Mouse (Mus musculus) left cerebral cortex, adult 2 months (tissue): ENCODE measurements around the gene Exoc8. TPM values are rescaled to one million over a fixed set of nuclear protein-coding genes. Genes with fewer than 3 reads are reported as not detected.
A peak's percentile ranks its signal among the peaks of the same experiment; 100 is the strongest.

ENCODE experiments used
- DNase-seq, 2 experiments: peaks; one replicate each; pipeline ENCODE4 v3.0.0; 2021 to 2022; ENCODE audit warnings: low spot score in 2 of 2, mixed read lengths in 1 of 2; ENCODE audit errors: extremely low spot score in 1 of 2
- H3K27ac ChIP-seq: fragments of 200-600 bp; 2 replicates; pipeline ENCODE4 v1.8.1; 2022
- H3K4me3 ChIP-seq: fragments of 200-600 bp; 2 replicates; pipeline ENCODE4 v1.8.1; 2022
- CTCF ChIP-seq: fragments of 200-600 bp; IDR thresholded peaks from 2 replicates; pipeline ENCODE4 v1.8.1; 2022; ENCODE audit warnings: antibody characterized with exemption, mild to moderate bottlenecking, moderate library complexity
- intact Hi-C: fragments of 180-260 bp; cut with DNase I; formaldehyde crosslinking; loops from one replicate; pipeline ENCODE4 v1.15.1; 2025
- total RNA-seq, 2 experiments: library from RNA; stranded (reverse); gene quantifications; 2 replicates each; pipeline ENCODE4 v1.2.3; 2021

The Exoc8 gene
- total RNA-seq, 2 experiments from 2014 or later: 35.1 to 36.5 TPM

DNA sequence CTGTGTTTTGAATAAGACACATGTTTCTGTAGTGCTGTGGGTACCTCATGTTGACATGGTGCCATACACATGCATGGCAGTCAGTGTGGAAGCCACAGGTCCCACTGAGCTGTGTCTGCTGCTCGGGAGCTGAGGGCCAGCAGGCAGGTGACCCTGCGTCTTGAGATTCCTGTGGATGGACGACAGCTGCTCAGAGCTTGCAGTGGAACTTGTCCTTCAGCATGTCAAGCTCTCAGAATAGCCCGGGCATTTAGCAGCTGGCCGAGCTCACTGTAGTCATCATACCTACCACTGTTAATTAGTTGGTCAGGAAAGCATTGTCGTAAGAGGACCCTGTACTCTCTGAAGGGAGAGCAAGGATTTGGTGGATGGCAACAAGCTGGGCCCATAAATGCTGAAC lies 27.8 kb downstream of the Exoc8 start:
- Histone ChIP-seq H3K27ac (no peak overlapping the region), H3K4me3 (no peak overlapping the region)
- intact Hi-C loops: loop anchor here (10.0 kb wide), 1 partner anchor 145 kb away; the partner anchor contains the start of gene Tsnax
- no peak for TF ChIP-seq CTCF
- DNase-seq: no peak

DNA sequence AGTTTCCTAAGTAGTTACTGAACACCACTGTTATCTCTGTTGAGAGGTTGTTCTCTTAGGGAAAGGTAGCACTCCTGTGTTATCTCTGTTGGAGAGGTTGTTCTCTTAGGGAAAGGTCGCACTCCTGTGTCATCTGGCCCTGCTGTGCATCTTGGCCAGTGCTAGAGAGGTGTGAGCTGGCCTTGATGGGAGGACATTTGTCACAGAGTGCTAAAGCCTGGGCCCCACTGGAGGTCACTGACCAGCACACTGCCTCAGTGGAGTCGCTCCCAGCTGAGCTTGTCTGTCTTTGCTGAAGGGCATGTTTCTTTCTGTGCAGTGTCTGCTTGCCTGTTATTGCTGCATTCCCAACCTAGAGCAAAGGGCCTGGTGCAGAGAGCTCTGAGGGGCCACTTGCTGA lies 30.4 kb downstream of the Exoc8 start:
- H3K4me3 ChIP-seq: no peak overlapping the region
- TF ChIP-seq CTCF: no peak
- H3K27ac ChIP-seq: no peak overlapping the region
- DNase-seq: no peak
- intact Hi-C loops: loop anchor here (10.0 kb wide), 1 partner anchor 148 kb away; the partner anchor contains the start of gene Tsnax

DNA sequence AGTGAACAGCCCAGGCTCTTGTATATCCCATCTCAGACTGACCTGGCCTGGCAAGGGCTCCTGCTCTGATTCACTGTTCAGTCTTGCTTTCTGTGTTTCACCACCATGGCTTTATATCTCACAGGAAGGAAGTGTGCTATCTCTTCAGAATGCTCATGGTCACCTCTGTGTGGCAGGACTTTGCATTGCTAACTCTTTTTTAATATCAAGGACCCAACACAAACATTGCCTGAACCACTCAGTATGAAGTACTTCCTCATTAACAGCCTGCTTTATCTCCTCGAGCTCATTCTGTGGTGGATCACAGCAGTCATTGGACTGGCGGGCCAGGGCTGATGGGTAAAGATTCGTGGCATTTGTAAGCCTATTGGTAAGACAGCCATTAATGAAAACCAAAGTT lies 30.8 kb downstream of the Exoc8 start:
- no peak for TF ChIP-seq CTCF
- no peak overlapping the region for H3K27ac ChIP-seq
- intact Hi-C loops: loop anchor here (10.0 kb wide), 1 partner anchor 148 kb away; the partner anchor contains the start of gene Tsnax
- DNase-seq: no peak
- H3K4me3 ChIP-seq: no peak overlapping the region

DNA sequence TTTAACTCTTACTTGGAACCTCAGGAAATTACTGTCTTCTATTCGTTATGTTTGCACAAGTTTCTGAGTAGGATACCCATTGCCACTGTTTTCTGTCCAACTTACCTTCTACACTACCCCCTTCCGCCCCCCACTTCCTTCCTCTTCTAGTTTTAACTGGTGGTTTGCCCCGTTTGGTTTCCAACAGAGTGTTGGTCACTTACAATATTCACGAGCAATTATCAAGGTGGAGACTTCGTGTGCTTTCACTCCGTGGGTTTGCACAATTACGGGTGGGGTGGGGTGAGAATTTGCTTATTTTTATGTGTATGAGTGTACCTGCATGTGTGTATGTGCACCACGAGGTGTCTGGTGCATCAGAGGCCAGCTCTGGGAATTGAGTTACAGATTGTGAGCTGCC lies 33.8 kb downstream of the Exoc8 start:
- Histone ChIP-seq H3K27ac (peak overlapping the region; percentile 97; the same call in 1 of the 2 replicates), H3K4me3 (peak overlapping the region; percentile 90)
- intact Hi-C loops: loop anchor here (1.0 to 10.0 kb wide), 2 partner anchors 34 to 151 kb away; partner anchors contain the start of genes Exoc8, Sprtn and Tsnax
- no peak for TF ChIP-seq CTCF
- no peak for DNase-seq

DNA sequence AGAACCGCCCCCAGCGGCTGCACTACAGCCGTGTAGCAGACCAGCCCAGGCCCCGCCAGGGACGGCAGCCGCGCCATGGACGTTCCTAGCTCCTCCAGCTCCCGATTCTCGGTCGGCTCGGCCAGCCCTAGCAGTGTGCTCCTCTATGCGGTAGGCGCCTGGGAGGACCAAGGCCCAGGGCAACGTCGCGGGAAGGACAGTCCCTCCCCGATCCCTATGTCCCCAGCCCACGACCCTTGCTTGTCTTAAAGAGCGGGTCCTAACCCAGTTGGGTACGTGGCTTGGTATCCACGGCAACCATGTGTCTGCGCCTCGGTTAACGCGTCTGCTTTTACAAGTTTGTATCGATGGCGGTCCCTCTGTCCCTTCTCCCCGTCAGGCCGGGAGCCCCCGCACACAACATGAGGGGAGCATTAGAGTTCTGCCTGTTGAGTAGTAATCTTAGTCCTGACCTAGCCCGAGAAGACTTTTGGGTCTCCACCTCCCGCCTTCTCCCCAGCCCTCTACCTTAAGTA lies 34.3 kb downstream of the Exoc8 start:
- DNase-seq: no peak
- H3K4me3 ChIP-seq: peak overlapping the region; percentile 90
- no peak for TF ChIP-seq CTCF
- intact Hi-C loops: loop anchor here (1.0 to 10.0 kb wide), 2 partner anchors 34 to 152 kb away; partner anchors contain the start of genes Exoc8, Sprtn and Tsnax
- peak overlapping the region; percentile 97 for H3K27ac ChIP-seq

DNA sequence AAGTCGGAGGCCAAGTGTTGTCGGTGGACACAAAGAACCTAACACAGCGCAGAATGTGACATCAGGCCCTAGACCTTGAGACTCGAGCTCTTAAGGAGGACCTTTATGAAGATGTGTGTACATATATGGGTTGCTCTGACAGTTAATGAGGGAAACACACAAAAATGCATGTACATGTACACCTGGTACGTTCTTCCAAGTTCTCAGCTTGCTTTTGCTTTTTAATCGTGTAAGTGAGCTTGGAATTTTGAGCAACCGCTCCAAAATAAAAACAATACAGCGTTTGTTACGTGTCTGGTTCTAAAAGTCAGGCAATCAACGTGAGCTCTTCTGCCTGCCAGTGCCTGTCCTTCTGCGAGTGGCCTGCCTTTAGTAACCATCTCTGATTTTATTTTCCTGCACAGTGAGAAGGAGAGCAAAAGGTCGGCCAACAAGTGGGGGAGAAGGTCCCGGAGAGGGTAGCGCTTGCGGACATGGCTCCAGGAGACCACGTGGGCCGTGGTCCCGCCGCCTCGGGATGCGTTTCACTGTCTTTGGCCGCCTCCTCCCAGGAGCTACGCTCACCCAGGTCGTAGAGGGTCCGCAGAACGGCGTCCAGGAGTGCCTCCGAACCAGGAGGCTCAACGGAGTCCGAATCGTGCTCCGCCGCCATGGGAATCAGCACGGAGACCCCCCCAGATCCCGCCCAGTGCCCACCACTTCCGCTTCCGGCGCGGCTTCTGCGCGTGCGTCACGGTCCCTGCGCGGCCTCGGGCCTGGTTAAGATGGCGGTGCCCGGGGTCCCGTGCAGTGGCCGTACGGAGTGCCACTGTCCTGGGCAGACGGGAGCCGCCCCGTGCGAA lies 35.0 kb downstream of the Exoc8 start, which contains the start of the genes Gnpat and 2810004N23Rik:
TSS of gene Gnpat (plus strand) at position 713 of the 842 bp plus-strand sequence.
TSS of gene 2810004N23Rik (minus strand) at position 800 of the 842 bp plus-strand sequence.
- intact Hi-C loops: loop anchor here (1.0 to 10.0 kb wide), 2 partner anchors 35 to 152 kb away; partner anchors contain the start of genes Exoc8, Sprtn and Tsnax
- Histone ChIP-seq H3K4me3 (peak within 1 kb of the TSS; percentile 90), H3K27ac (peak within 1 kb of the TSS; percentile 97)
- no peak for TF ChIP-seq CTCF
- peak; percentile 91 to 95 for DNase-seq

DNA sequence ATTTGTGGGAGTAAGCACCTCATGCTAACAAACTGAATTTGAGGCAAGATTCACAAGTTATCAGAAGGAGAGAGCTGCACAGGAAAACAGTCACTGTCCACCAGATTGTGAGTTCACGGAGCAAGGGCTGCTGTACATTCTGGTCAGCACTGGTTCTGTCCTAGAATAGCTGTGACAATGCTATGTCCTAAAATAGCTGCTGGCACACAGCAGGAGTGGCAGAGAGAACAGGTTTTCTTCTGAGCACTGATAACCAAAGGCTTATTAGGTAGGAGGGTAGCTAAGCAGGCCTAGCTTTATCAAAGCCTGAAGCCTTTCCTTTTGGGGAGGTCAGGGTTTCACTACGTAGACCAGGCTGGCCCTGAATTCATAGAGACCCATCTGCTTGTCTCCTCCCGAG lies 37.3 kb downstream of the Exoc8 start:
- H3K27ac ChIP-seq: no peak overlapping the region
- intact Hi-C loops: loop anchor here (10.0 kb wide), 1 partner anchor 155 kb away; the partner anchor contains the start of gene Tsnax
- H3K4me3 ChIP-seq: no peak overlapping the region
- no peak for TF ChIP-seq CTCF
- no peak for DNase-seq

DNA sequence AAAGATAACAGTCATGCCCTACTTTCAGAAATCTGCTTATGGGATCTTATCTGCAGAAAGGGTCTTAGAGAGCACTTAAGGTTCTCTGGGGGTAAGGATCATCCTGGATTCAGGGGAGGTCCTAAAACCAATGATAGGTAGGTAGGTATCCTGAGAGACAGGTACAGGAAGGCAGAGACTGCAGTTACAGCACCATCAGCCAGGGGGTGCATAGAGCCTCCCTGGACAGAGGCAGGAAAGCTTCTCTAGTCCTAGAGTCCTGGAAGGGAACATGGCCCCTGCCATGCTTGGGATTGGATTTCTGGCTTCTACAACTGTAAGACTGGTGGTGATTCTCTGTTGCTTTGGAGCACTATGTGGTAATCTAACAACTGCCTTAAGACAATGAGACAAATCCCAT lies 38.0 kb downstream of the Exoc8 start:
- intact Hi-C loops: no loop called here

DNA sequence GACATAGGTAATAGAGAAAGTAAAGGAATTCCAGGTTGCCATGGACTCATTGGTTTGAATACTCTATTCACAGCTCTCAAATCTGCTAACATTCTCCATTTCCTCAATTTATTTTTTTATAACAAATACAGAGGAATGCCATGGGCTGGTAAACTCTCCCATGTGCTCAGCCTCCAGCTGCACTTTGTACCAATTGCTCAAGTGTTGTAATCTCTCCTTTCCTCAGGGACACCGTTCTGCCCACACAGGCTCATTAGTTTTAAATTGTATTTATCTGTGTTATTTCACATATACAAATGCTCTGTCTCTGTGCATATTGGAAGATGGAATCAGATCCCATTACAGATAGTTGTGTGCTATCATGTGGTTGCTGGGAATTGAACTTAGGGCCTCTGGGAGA lies 44.0 kb downstream of the Exoc8 start:
- no peak for DNase-seq
- intact Hi-C loops: no loop called here
- TF ChIP-seq CTCF: no peak
- Histone ChIP-seq H3K27ac (no peak overlapping the region), H3K4me3 (no peak overlapping the region)

More for the DNA sequence above, 38.0 kb downstream of the Exoc8 start:
- Histone ChIP-seq H3K4me3 (no peak overlapping the region), H3K27ac (no peak overlapping the region)
- peak; percentile 35 for TF ChIP-seq CTCF
- DNase-seq: no peak

DNA sequence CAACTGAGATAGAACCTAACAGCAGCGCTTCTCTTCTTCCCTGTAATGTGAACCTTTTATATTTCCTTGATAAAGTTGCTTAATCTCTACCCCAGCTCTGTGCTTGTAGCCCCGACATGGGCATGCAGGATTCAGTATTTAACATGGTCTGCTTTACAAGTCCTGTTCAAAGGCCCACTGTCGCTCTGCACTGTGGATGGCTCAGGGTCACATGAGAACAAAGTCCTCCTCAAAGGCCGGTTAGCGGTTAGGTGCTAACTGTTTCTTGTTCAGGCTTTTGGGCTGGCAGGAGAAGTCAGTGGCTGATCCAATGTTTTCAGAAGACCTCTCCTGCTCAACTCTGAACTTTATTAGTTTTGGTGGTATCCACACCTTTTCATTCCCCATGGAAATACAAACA lies 51.9 kb downstream of the Exoc8 start:
- Histone ChIP-seq H3K27ac (no peak overlapping the region), H3K4me3 (no peak overlapping the region)
- TF ChIP-seq CTCF: no peak
- DNase-seq: no peak
- intact Hi-C loops: no loop called here

DNA sequence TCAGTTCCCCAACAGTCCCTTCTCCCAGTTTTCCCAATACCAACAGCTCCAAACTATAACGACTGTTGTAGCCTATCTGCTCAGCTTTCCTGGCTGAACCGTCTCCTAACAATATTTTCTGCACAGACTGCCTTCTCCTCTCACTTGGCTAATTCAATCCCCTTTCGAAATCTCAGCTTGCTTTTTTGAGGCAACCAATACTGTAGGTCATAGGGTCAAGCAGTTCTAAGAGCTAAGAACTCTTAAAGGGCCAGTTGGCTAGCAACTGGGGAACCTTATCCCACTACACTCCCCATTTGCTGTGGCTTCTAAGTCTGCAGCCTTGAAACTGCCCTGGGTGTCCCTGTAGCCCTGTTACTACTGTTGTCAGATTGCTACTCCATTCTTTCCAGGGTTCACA lies 52.4 kb downstream of the Exoc8 start:
- no peak for DNase-seq
- no peak overlapping the region for H3K4me3 ChIP-seq
- TF ChIP-seq CTCF: no peak
- no peak overlapping the region for H3K27ac ChIP-seq
- intact Hi-C loops: no loop called here

Other genes starting within 250 kb of the Exoc8 start
- 10 to 100 TPM; 56.2 to 59.4 TPM for gene 2310022B05Rik, start 234.3 kb downstream of the Exoc8 start, total RNA-seq
- 10 to 100 TPM; 41.4 to 42.6 TPM for gene Ttc13, start 175.7 kb downstream of the Exoc8 start, total RNA-seq
- 10 to 100 TPM; 13.0 to 13.9 TPM for gene Arv1, start 175.6 kb downstream of the Exoc8 start, total RNA-seq
- gene Fam89a, start 145.9 kb downstream of the Exoc8 start, total RNA-seq: under 1 TPM; 0.77 to 0.87 TPM
- 1 to 10 TPM; 2.0 to 2.2 TPM for gene Trim67, start 104.6 kb downstream of the Exoc8 start, total RNA-seq
- 10 to 100 TPM; 54.7 to 65.8 TPM for gene Gnpat, start 34.7 kb downstream of the Exoc8 start, total RNA-seq
- gene 2810004N23Rik, start 34.6 kb downstream of the Exoc8 start, total RNA-seq: 10 to 100 TPM; 19.0 to 20.3 TPM
- gene Sprtn, start 181 bp upstream of the Exoc8 start, total RNA-seq: 10 to 100 TPM; 13.8 to 15.5 TPM
- gene Egln1, start 51.6 kb upstream of the Exoc8 start, total RNA-seq: 10 to 100 TPM; 66.7 to 68.4 TPM
- gene Tsnax, start 115.3 kb upstream of the Exoc8 start, total RNA-seq: 100 to 1,000 TPM; 187 to 200 TPM
- 1 to 10 TPM; 2.5 to 2.7 TPM for gene Disc1, start 156.5 kb upstream of the Exoc8 start, total RNA-seq